8 mouse cellular contexts compared by ENCODE assay signal in genomic region chr9:70207151-70207831, GRCm38 (mm10). TPM values are rescaled to one million over a fixed set of nuclear protein-coding genes. Genes with fewer than 3 reads are reported as not detected.
DNase-seq lines count a peak whose midpoint lies in the region; ATAC-seq and TF ChIP-seq lines count a peak whose summit lies in the region.

Gene Myo1e (plus strand): TSS chr9:70207350.

- intact Hi-C loops in heart, postnatal 36 days (cut with DNase I): loop anchor here (5.0 to 10.0 kb wide), 2 partner anchors 65 to 298 kb away; partner anchors contain the start of genes Fam81a and Rnf111

- ATAC-seq in forebrain, postnatal 0 days: peak; percentile 98
- ATAC-seq in neural tube, embryonic 14.5 days (ENCODE audit: low read depth): peak; percentile 92

- TF ChIP-seq POLR2A in testis, adult 2 months (IDR thresholded peaks at IDR 0.05; ENCODE audit: control insufficient read depth, low read depth, low read length): peak; percentile 28; the same call in 1 of the 2 replicates

- TF ChIP-seq CTCF in E14TG2a.4 (conservative IDR thresholded peaks at IDR 0.05; ENCODE audit: low read length): no peak
- TF ChIP-seq CTCF in forebrain, postnatal 0 days (IDR thresholded peaks at IDR 0.05; ENCODE audit: low read depth): no peak
- no peak for TF ChIP-seq CTCF in testis, adult 2 months (IDR thresholded peaks at IDR 0.05; ENCODE audit: control insufficient read depth, insufficient read depth, insufficient replicate concordance, low read depth, low read length)

- no peaks in the 10 kb centered on the region for H3K36me3 ChIP-seq in E14TG2a.4 (ENCODE audit: insufficient read depth, low read length)
- H3K36me3 ChIP-seq in forebrain, postnatal 0 days (ENCODE audit: insufficient read depth): no peaks in the 10 kb centered on the region
- no peaks in the 10 kb centered on the region for H3K36me3 ChIP-seq in neural tube, embryonic 14.5 days (ENCODE audit: control insufficient read depth, insufficient read depth, low read length)
- H3K36me3 ChIP-seq in testis, adult 2 months (ENCODE audit: control insufficient read depth, insufficient read depth, low read length): no peaks in the 10 kb centered on the region

- peak; percentile 54 for DNase-seq in cerebellum, adult 11-12 months
- peak; percentile 91 for DNase-seq in forebrain, postnatal 0 days
- peak; percentile 84 to 90 for DNase-seq in heart, postnatal 36 days
- peak; percentile 87 to 95 for DNase-seq in layer of hippocampus, adult 18-20 months (ENCODE audit: low spot score in 2 of 2)
- peak; percentile 95 for DNase-seq in lung, adult 18-20 months

- H3K4me1 ChIP-seq in E14TG2a.4 (replicated peaks; ENCODE audit: low read depth, low read length): peaks cover 75% of the 10 kb centered on the region
- peaks cover 10% of the 10 kb centered on the region for H3K4me1 ChIP-seq in forebrain, postnatal 0 days (ENCODE audit: insufficient read depth)
- H3K4me1 ChIP-seq in neural tube, embryonic 14.5 days (ENCODE audit: control insufficient read depth, insufficient read depth, low read length): peaks cover 6% of the 10 kb centered on the region; the same call in 1 of the 2 replicates
- peaks cover 14% of the 10 kb centered on the region for H3K4me1 ChIP-seq in testis, adult 2 months (ENCODE audit: control insufficient read depth, insufficient read depth, low read length)

- peak within 1 kb of the TSS; percentile 91 for H3K4me3 ChIP-seq in E14TG2a.4 (replicated peaks; ENCODE audit: low read length)
- peak within 1 kb of the TSS; percentile 47 for H3K4me3 ChIP-seq in forebrain, postnatal 0 days (ENCODE audit: low read depth, low read length)
- H3K4me3 ChIP-seq in neural tube, embryonic 14.5 days (ENCODE audit: low read depth, low read length): peak within 1 kb of the TSS; percentile 46
- peak within 1 kb of the TSS; percentile 62 for H3K4me3 ChIP-seq in testis, adult 2 months (ENCODE audit: control insufficient read depth, low read depth, low read length)

- H3K9me3 ChIP-seq in E14TG2a.4 (ENCODE audit: low read length): no peaks in the 10 kb centered on the region
- H3K9me3 ChIP-seq in forebrain, postnatal 0 days (ENCODE audit: low read length): no peaks in the 10 kb centered on the region
- no peaks in the 10 kb centered on the region for H3K9me3 ChIP-seq in neural tube, embryonic 14.5 days (ENCODE audit: control insufficient read depth, low read length)

- H3K9ac ChIP-seq in forebrain, postnatal 0 days: peak within 1 kb of the TSS; percentile 39
- H3K9ac ChIP-seq in neural tube, embryonic 14.5 days (replicated peaks; ENCODE audit: low read depth, low read length): peak within 1 kb of the TSS; percentile 47

- H3K4me2 ChIP-seq in forebrain, postnatal 0 days (ENCODE audit: low read depth): peak within 1 kb of the TSS; percentile 96
- H3K4me2 ChIP-seq in neural tube, embryonic 14.5 days (ENCODE audit: low read depth, low read length): peak within 1 kb of the TSS; percentile 85

- peaks cover 6% of the 10 kb centered on the region; the same call in 1 of the 2 replicates for H3K27me3 ChIP-seq in E14TG2a.4 (ENCODE audit: insufficient read depth, low read length)
- peaks cover 6% of the 10 kb centered on the region; the same call in 1 of the 2 replicates for H3K27me3 ChIP-seq in forebrain, postnatal 0 days (ENCODE audit: insufficient read depth, low read length)
- 0 out of 2 replicates have a peak, but pooled peaks cover 2% of the 10 kb centered on the region for H3K27me3 ChIP-seq in neural tube, embryonic 14.5 days (ENCODE audit: control insufficient read depth, insufficient read depth, low read length)
- H3K27me3 ChIP-seq in testis, adult 2 months (ENCODE audit: control insufficient read depth, insufficient read depth, low read length): peaks cover 3% of the 10 kb centered on the region; the same call in 1 of the 2 replicates

- WGBS in forebrain, postnatal 0 days: under 1% methylated on average over 43 of the region's 43 CpGs
- under 1% methylated on average over 43 of the region's 43 CpGs for WGBS in neural tube, embryonic 14.5 days

- H3K27ac ChIP-seq in forebrain, postnatal 0 days (ENCODE audit: low read depth, low read length): peak within 1 kb of the TSS; percentile 35
- peak within 1 kb of the TSS; percentile 60 for H3K27ac ChIP-seq in neural tube, embryonic 14.5 days (ENCODE audit: low read depth, low read length)
- peak within 1 kb of the TSS; percentile 3 for H3K27ac ChIP-seq in testis, adult 2 months (ENCODE audit: control insufficient read depth, insufficient read depth, low read depth, low read length)

RNA-seq across cellular contexts. Expression of gene Myo1e, which starts in this region (rescaled TPM):
- total RNA-seq in forebrain, postnatal 0 days (2014; rRNA removed): 4.6 and 6.2 TPM in 2 replicates
- 2.2 and 3.6 TPM in 2 replicates for polyA plus RNA-seq in forebrain, postnatal 0 days (2015; fragmentation: Nextera tagmentation; extraction: Ambion mirVana)
- 10 to 100 TPM in 1 of 2 experiments, 1 to 10 TPM in 1; 8.6 to 10.2 TPM for total RNA-seq in heart, postnatal 36 days (2021)
- 1 to 10 TPM; 9.0 to 9.6 TPM for total RNA-seq in layer of hippocampus, adult 18-20 months (2021)
- polyA plus RNA-seq in neural tube, embryonic 14.5 days (2014; fragmentation: Nextera tagmentation; extraction: Ambion mirVana): 3.6 and 6.4 TPM in 2 replicates
- 2.3 and 2.6 TPM in 2 replicates for polyA plus RNA-seq in testis, adult 2 months (2012; rRNA removed)

Comparison
In these comparisons a context has a peak if more than half of its experiments do, and no peak if none do; other contexts are left out.
1. Peak in every context shown above with its lines: DNase-seq, ATAC-seq, H3K4me3 ChIP-seq and H3K27ac ChIP-seq.
2. H3K27ac ChIP-seq: peak in every context shown above with its lines; median percentile 60 in neural tube, embryonic 14.5 days; 35 in forebrain, postnatal 0 days; 3 in testis, adult 2 months.